Mouse (Mus musculus): ENCODE measurements at regions not wholly inside any gene's neighbourhood (a gene's known extent, or its start where the extent isn't known, plus 50 kb on each side); places are given as distances from the start of the nearest gene placed in this dataset.
A peak's percentile ranks its signal among the peaks of the same experiment; 100 is the strongest.

- TF ChIP-seq CTCF (IDR thresholded peaks at IDR 0.05; ENCODE audit: low read depth, low read length), result peak; percentile 24; the same call in 1 of the 2 replicates
- TF ChIP-seq POLR2A (IDR thresholded peaks at IDR 0.05; ENCODE audit: extremely low read depth, insufficient read depth, low read length), result no peak
These were observed 101.4 kb upstream of the A530016L24Rik start for GRCm38 (mm10) chr12:112387836-112388235.
